Mouse (Mus musculus): Measurements from ENCODE around the gene Orai1. TPM values are rescaled to one million over a fixed set of nuclear protein-coding genes. Genes with fewer than 3 reads are reported as not detected.

Orai1 gene
- polyA plus RNA-seq (2012; ENCODE audit: low replicate concordance): 66.9 and 80.3 TPM in 2 replicates

GRCm38 (mm10) chr5:123014753-123015701 lies at the start of gene Orai1:
TSS of gene Orai1 (plus strand) at chr5:123015074.

GRCm38 (mm10) chr5:122989551-122990330 lies 25.1 kb upstream of the Orai1 start, which contains the start of gene Kdm2b:
TSS of gene Kdm2b (minus strand) at chr5:122989823.

DNA sequence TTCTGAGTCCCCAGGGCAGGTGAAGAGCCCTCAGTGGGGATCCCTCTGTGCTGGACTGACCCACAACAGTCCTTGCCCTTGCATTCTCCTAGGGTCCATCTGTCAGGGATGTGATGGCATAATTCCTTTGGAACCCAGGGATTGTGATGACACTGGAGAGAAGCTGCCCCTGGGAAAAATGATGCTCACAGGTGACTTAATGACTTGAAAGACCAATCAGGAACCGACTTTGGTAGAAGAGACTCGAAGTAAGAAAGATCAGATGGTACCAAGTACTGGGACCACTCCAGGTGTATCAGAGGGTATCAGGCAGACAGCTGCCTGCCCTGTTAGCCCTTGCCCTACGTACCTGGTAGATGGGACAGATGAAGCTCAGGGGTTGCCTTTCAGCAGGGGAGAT lies 32.0 kb downstream of the Orai1 start, which contains the start of gene Morn3:
TSS of gene Morn3 (minus strand) at position 101 of the 400 bp plus-strand sequence.

DNA sequence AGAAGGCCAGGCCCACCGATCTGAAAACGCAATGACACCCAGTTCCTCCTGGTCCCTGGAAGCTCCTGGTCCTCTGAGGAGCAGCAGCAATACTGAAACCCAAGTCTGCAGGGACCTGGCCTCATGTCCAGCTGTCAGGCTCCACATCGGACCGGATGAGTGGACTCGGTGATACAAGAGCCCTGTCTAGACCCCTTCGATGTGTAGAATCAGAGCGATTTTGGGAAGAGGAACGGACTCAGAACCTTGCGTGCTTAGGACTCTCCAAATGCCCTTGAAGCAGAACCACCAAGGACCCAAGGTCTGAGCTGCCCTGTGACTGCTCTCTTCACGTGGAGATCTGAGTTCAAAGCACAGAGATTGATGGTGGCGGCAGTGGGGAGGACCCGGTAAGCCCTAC lies 53.2 kb downstream of the Orai1 start, which contains the start of gene Tmem120b:
TSS of gene Tmem120b (plus strand) at position 301 of the 400 bp plus-strand sequence.

Other genes starting within 250 kb of the Orai1 start
- gene Camkk2, start 235.7 kb upstream of the Orai1 start, polyA plus RNA-seq (2012; ENCODE audit: low replicate concordance): 46.6 and 93.2 TPM in 2 replicates
- 126 and 146 TPM in 2 replicates for gene Anapc5, start 193.7 kb upstream of the Orai1 start, polyA plus RNA-seq (2012; ENCODE audit: low replicate concordance)
- gene Rnf34, start 165.0 kb upstream of the Orai1 start, polyA plus RNA-seq (2012; ENCODE audit: low replicate concordance): 8.2 and 22.9 TPM in 2 replicates
- gene Kdm2b, start 25.3 kb upstream of the Orai1 start, polyA plus RNA-seq (2012; ENCODE audit: low replicate concordance): 53.8 and 83.6 TPM in 2 replicates
- not detected in 2 replicates for gene Morn3, start 31.9 kb downstream of the Orai1 start, polyA plus RNA-seq (2012; ENCODE audit: low replicate concordance)
- 3.3 and 8.7 TPM in 2 replicates for gene Tmem120b, start 53.3 kb downstream of the Orai1 start, polyA plus RNA-seq (2012; ENCODE audit: low replicate concordance)
- gene Rhof, start 117.6 kb downstream of the Orai1 start, polyA plus RNA-seq (2012; ENCODE audit: low replicate concordance): 64.9 and 110 TPM in 2 replicates
- 104 and 197 TPM in 2 replicates for gene Setd1b, start 127.1 kb downstream of the Orai1 start, polyA plus RNA-seq (2012; ENCODE audit: low replicate concordance)
- 30.9 and 58.3 TPM in 2 replicates for gene Psmd9, start 154.3 kb downstream of the Orai1 start, polyA plus RNA-seq (2012; ENCODE audit: low replicate concordance)
- not detected in 2 replicates for gene Hpd, start 167.7 kb downstream of the Orai1 start, polyA plus RNA-seq (2012; ENCODE audit: low replicate concordance)
- gene Wdr66, start 237.0 kb downstream of the Orai1 start, polyA plus RNA-seq (2012; ENCODE audit: low replicate concordance): 0.18 and 0.42 TPM in 2 replicates